Mouse (Mus musculus): ENCODE data around the gene Paxbp1.

The Paxbp1 gene

DNA sequence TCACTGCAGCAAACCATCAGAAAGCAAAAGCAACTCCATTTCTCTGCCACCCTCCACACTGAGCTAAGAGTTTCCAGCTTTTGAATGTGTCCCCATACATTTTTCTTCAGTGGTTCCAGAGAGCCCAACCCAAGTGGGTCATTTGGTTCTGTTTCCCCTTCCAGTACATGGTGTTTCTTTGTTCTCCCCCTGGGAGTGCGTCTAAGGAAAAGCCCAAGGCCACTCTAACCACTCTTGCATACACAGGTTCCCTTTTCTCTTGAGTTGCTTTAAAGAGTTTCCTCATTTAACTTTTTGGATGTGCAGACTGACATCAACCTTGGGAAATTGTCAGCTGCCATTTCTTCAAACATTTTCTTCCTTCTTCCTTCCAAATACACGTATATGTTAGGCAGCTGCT is 43.2 kb downstream of the Paxbp1 start:
- intact Hi-C loops (cut with DNase I), result loop anchor here (5.0 kb wide), 1 partner anchor 46 kb away; no protein-coding TSS in a partner anchor

DNA sequence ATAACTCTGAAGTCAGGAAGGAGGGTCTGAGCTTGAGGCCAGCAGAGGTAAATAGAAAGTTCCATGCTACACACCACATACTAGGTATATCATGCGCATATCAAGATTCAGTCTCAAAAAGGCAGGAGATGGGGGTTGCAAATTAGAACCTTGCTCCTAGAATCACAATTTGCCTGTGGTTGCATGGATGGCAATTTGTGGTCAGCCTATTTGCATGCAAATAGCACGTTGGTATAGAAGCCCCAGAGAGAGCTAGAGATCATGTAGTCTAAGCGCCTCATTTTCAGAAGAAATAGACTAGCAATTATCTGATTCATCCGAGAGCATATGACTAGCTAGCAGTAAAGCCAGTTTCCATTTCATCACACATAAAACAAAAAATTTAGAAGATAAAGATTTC is 44.5 kb downstream of the Paxbp1 start:
- intact Hi-C loops (cut with DNase I), result loop anchor here (5.0 kb wide), 1 partner anchor 47 kb away; no protein-coding TSS in a partner anchor

DNA sequence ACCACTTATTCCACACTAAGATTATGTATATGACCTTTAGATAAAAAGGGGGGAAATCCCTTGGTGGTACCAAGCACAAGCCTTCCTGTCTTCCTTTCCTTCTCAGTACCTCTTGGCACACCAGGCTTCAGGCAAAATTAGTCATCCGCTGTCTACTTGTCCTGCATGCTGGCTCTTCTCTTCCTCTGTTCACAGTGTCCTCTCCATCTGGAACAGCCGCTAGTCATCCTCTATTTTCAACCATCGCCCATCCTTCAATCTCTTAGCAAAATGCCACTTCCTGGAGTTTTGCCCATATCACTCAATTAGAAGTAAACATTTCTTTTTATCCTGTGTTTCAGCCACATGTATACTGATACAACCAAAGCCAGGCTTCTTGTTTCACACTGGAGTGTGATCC is 46.5 kb downstream of the Paxbp1 start:
- intact Hi-C loops (cut with DNase I), result no loop called here

DNA sequence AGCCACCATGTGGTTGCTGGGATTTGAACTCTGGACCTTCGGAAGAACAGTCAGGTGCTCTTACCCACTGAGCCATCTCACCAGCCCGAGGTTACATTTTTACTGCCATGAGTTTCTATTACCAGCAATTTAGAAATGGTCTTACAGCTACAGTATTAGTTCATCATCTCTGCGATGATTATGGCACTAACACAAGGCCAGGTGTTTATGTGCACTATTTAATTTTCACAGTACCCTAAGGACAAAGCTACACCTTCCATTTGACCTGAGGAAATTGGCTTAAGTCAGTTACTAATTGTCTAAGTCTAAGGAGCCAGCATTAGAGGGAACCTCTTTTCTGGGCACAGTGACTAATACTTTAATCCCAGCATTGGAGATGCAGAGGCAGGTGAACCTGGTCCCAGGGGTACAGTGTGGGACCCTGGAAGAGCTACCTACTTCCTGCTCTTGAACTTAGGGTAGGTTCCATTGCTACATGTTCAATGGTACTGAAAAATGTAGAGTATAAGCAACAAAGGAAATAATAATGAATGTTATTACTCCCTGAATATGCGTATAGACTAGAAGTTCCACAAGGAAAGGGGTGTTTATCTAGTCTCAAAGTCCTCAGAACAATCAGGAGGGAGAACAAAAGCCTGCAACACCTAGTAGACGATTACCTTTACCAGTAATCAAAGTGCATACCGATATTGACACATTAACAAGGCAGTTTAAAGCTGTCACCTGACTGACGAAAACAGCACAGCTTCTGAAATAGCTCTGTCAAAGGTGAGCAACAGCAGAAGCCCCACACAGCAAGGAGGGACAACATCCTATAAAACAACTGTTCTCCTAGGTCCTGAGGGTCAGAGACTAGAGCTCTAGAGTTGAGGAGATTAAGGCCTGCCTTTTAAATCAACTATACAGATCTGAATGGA is 47.8 kb downstream of the Paxbp1 start:
- intact Hi-C loops (cut with DNase I), result no loop called here

DNA sequence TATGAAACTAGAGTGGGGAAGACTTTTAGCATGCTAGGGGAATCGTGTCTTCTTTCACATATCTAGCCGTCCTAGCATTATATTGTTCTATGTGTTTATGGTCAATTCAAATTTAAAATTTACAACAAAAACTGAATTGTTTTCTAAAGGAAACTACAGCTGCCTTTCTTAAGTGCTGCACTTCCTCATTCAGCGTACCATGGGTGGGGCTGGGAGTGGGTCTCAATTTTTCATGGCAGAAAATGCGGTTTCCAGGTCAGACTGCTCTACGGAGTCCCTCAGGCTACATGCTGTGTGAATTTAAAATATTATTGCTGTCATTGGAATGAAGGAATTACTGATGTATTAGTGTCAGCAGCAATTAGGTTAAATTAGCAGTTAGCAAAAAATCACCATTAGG is 48.8 kb downstream of the Paxbp1 start:
- intact Hi-C loops (cut with DNase I), result no loop called here

DNA sequence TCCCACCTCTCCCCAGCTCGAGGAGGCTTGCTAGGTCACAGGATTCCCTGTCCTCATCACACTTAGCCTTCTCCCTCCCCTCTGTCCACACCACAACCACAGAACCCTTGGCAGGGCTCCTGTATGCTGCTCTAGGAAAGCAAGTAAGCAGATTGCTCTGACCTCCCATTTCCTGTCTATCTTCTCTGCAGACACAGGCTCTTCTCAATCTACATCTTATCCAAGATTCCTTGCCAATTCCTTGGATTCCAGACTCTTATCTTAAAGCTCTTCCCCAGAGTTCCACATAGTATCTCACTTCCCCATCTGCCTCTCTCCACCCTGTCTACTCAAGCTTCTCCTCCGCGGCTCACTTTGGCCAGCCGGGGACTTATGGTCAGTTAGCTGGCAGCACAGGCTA is 49.3 kb downstream of the Paxbp1 start:
- intact Hi-C loops (cut with DNase I), result no loop called here

DNA sequence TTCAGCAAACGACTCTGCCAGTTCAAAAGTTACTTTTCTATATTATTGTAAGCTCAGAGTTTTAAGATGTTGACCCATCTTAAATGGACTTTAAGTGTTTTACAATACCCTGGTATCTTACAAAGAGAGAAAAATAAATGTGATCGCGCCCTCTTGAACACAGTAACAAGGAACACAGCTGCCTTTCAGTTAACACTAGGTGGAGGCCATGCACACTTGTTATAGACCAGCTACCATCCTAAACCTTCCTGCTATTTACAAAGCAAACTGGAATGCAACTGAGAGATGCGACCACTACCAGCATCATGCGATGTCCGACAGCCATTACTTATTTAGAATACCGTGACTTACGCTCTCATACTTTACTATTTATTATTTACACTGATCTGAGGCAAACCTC is 55.2 kb downstream of the Paxbp1 start:
- intact Hi-C loops (cut with DNase I), result no loop called here

DNA sequence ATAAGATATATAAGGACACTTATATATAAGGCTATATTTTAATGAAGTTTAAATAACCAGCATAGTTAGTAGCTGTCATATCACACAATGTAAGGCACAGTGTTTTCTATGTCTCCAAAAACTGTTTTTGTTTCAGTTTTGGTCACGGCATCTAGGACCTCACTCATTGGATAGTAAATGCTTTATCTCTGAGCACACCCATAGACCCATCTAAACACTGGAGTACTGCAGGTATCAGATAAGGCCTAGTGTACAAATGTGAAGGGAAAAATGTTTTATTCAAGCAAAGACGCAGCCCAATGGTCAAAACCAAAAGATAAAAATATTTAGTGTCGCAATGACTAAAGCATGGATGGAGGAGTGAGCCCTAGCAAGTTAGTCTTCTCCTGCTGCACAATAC is 55.7 kb downstream of the Paxbp1 start:
- intact Hi-C loops (cut with DNase I), result no loop called here

DNA sequence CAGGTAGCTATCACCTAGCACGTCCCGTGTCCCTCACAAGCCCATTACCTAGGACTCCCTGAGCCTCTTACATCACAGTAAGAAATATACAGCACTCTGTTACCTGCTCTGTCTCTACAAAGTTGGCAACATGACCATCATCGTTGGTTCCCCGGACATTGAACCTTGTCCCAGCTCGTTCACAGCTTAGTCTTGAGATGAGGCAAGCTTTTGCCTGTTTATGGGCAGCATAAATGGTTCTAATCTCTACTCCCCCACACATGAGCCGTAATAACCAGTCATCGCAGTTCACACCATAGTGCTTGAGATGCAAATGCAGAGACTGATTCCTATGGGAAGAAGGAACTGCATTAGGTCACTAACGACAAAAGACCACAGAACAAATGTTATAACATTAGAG is 56.3 kb downstream of the Paxbp1 start:
- intact Hi-C loops (cut with DNase I), result no loop called here

DNA sequence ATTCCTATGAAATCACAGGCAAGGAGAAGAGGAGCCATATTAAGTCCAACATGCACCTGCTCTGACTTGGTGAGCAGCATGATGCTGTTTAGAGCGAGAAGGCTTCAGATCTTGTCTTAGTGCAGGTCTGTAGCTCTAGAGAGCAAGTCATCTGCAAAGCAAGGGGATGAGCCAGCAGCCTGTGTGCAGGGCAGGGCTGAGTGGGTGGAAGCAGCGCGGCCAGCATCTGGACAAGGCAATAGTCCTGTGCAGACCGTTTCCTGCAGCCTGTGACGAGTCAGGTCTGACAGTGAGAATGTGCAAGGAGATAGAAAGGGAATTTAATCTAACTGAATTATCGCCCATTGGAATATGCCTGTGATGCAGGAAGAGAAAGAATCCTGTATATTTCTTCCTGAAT is 73.3 kb downstream of the Paxbp1 start:
- intact Hi-C loops (cut with DNase I), result no loop called here

DNA sequence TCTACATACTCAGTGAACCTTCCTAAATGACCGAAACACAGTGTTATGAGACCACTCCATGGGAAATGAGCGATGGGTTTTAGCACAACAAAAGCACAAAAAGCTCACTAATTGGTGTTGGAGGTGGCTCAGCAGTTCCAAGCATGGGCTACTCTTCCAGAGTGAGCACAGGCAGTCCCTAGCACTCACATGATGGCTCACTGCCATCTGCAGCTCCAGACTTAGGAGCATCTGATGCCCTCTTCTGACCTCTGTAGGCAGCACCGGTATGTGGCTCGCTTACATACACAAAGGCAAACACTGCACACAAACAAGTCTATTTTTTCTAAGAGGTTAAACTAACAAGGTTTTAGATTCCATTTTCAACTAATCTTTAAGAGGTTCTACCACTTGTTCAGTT is 78.1 kb downstream of the Paxbp1 start:
- intact Hi-C loops (cut with DNase I), result no loop called here

DNA sequence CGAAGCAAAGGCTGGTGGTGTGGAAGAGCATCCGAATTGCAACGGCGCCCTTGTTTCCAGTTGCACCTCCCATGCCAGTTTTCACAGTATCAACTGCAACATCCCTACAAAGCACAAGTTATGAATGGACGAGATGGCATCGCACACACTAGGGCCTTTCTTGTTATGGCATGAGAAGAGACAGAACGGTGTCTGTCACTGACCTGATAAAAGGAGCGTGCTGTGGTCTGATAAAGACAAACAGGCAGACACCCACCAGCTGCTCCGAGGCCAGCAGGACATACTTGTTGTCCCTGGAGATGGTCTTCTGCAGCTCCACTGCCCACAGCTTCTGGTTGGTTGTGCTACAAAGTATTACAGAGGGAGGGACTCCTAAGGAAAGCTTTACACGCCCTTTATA is 80.0 kb downstream of the Paxbp1 start:
- intact Hi-C loops (cut with DNase I), result no loop called here
